Mouse (Mus musculus) heart, postnatal 0 days (tissue): Measurements from ENCODE around the gene Spata31d1d.

Experiments used
- CTCF ChIP-seq: IDR thresholded peaks from 2 replicates; pipeline ENCODE4 v1.5.1; 2016; ENCODE audit warnings: antibody characterized with exemption, control low read depth, low read depth
- EP300 ChIP-seq: IDR thresholded peaks from 2 replicates; pipeline ENCODE4 v1.6.1; 2016; ENCODE audit warnings: antibody characterized with exemption, low read depth

GRCm38 (mm10) chr13:59775168-59775567, 43.6 kb upstream of the Spata31d1d start:
- TF ChIP-seq EP300 (no peak), CTCF (no peak)
